Comparison of ENCODE assay signal across 25 mouse cellular contexts in the genomic region with DNA sequence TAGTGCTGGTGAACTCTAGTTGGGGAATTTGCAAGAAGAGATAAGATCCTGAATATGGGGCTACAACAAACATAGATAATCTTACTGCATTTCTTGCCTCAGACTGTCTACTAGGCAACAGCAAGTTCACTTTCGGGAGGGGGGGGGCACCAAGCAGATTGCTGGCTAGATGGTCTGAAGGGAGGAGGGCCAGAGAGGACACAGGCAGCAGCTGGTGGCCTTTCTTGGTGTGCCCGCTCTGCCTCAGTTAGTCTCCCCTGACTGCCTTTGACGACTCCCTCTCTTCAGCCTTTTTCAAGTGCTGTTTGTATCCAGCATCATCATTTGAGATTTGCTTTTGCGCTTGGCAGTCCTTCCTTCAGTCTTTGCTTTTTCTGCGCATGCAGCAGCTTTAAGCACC.
DNase-seq lines count a peak whose midpoint lies in the region; ATAC-seq and TF ChIP-seq lines count a peak whose summit lies in the region.
"Had no signal": no experiment of that assay in that cellular context is flagged by ENCODE, and none has a peak within 500 bp of the region (broad histone marks: within the 10 kb centered on the region; RNA-seq: fewer than 3 reads in every experiment).

No protein-coding gene starts in this region.

- no peaks in the 10 kb centered on the region for H3K9me3 ChIP-seq in kidney, embryonic 15.5 days (replicated peaks)
- 0 out of 2 replicates have a peak, but pooled peaks cover 2% of the 10 kb centered on the region for H3K9me3 ChIP-seq in embryonic facial prominence, embryonic 10.5 days
- H3K9me3 ChIP-seq in neural tube, embryonic 14.5 days (ENCODE audit: control insufficient read depth, low read length) = no peaks in the 10 kb centered on the region
- H3K9me3 ChIP-seq: heart, embryonic 12.5 days; limb, embryonic 15.5 days had no signal

- DNase-seq in kidney, adult 11 months = no peak
- DNase-seq in brain, embryonic 14.5 days (ENCODE audit: low read depth) = peak; percentile 52
- no peak for DNase-seq in embryonic facial prominence, embryonic 10.5 days (ENCODE audit: low spot score)
- no peak for DNase-seq in adrenal gland, adult 2 months
- no peak for DNase-seq in B cell, adult 2 months
- DNase-seq: adrenal gland, postnatal 10 days; cerebellum, adult 2 months; cerebellum, postnatal 25 days; embryo, embryonic 11 days; gastrocnemius, postnatal 14 days; heart, adult 18-20 months; heart, postnatal 10 days; kidney, adult 8-10 months; layer of hippocampus, adult 9-11 months; left cerebral cortex, postnatal 4 days; thymus, postnatal 14 days had no signal

- no peaks in the 10 kb centered on the region for H3K36me3 ChIP-seq in kidney, embryonic 15.5 days
- no peaks in the 10 kb centered on the region for H3K36me3 ChIP-seq in embryonic facial prominence, embryonic 10.5 days (replicated peaks)
- no peaks in the 10 kb centered on the region for H3K36me3 ChIP-seq in neural tube, embryonic 14.5 days (ENCODE audit: control insufficient read depth, insufficient read depth, low read length)
- H3K36me3 ChIP-seq: heart, embryonic 12.5 days; limb, embryonic 15.5 days had no signal

- WGBS in kidney, embryonic 15.5 days = 50% methylated on average over 5 of the region's 5 CpGs
- WGBS in embryonic facial prominence, embryonic 10.5 days = 72% methylated on average over 5 of the region's 5 CpGs
- WGBS in neural tube, embryonic 14.5 days = 28% methylated on average over 5 of the region's 5 CpGs

- peaks cover 17% of the 10 kb centered on the region for H3K4me1 ChIP-seq in kidney, embryonic 15.5 days
- H3K4me1 ChIP-seq in embryonic facial prominence, embryonic 10.5 days = peaks cover 33% of the 10 kb centered on the region
- H3K4me1 ChIP-seq in neural tube, embryonic 14.5 days (ENCODE audit: control insufficient read depth, insufficient read depth, low read length) = peaks cover 9% of the 10 kb centered on the region
- H3K4me1 ChIP-seq: heart, embryonic 12.5 days had no signal

- no peak for TF ChIP-seq CTCF in brain, embryonic 14.5 days (IDR thresholded peaks at IDR 0.05; ENCODE audit: borderline replicate concordance, extremely low read depth, insufficient read depth, insufficient read length)

- no peak for TF ChIP-seq POLR2A in brain, embryonic 14.5 days (IDR thresholded peaks at IDR 0.05; ENCODE audit: borderline replicate concordance, extremely low read depth, insufficient read depth, insufficient read length, poor library complexity, severe bottlenecking)

- no peak overlapping the region for H3K4me2 ChIP-seq in kidney, embryonic 15.5 days
- no peak overlapping the region for H3K4me2 ChIP-seq in neural tube, embryonic 14.5 days (ENCODE audit: low read depth, low read length)
- H3K4me2 ChIP-seq: heart, embryonic 12.5 days; hindbrain, embryonic 14.5 days; limb, embryonic 15.5 days; lung, embryonic 14.5 days had no signal

- no peak for ATAC-seq in kidney, embryonic 15.5 days (replicated peaks; ENCODE audit: low FRiP score)
- ATAC-seq in neural tube, embryonic 14.5 days (ENCODE audit: low read depth) = peak; percentile 28; the same call in 1 of the 2 replicates
- ATAC-seq: activated CD4-positive, CD25-positive, alpha-beta regulatory T cell, adult 4 months had no signal

- H3K27me3 ChIP-seq in kidney, embryonic 15.5 days = no peaks in the 10 kb centered on the region
- peaks cover 14% of the 10 kb centered on the region; the same call in 1 of the 2 replicates for H3K27me3 ChIP-seq in embryonic facial prominence, embryonic 10.5 days (replicated peaks; ENCODE audit: low read depth, poor library complexity, severe bottlenecking)
- H3K27me3 ChIP-seq in neural tube, embryonic 14.5 days (ENCODE audit: control insufficient read depth, insufficient read depth, low read length) = no peaks in the 10 kb centered on the region
- H3K27me3 ChIP-seq: heart, embryonic 12.5 days; limb, embryonic 15.5 days had no signal

- H3K4me3 ChIP-seq in kidney, embryonic 15.5 days (replicated peaks) = no peak overlapping the region
- no peak overlapping the region for H3K4me3 ChIP-seq in embryonic facial prominence, embryonic 10.5 days
- H3K4me3 ChIP-seq in neural tube, embryonic 14.5 days (ENCODE audit: low read depth, low read length) = no peak overlapping the region
- H3K4me3 ChIP-seq: heart, embryonic 12.5 days; limb, embryonic 15.5 days; myocyte had no signal

- H3K27ac ChIP-seq in kidney, embryonic 15.5 days = peak overlapping the region; percentile 32; the same call in 1 of the 2 replicates
- H3K27ac ChIP-seq in embryonic facial prominence, embryonic 10.5 days (replicated peaks) = peak overlapping the region; percentile 65
- peak overlapping the region; percentile 55; the same call in 1 of the 2 replicates for H3K27ac ChIP-seq in neural tube, embryonic 14.5 days (ENCODE audit: low read depth, low read length)
- H3K27ac ChIP-seq: hindbrain, embryonic 14.5 days; limb, embryonic 15.5 days; liver, embryonic 14.5 days had no signal

- no peak overlapping the region for H3K9ac ChIP-seq in kidney, embryonic 15.5 days
- H3K9ac ChIP-seq in neural tube, embryonic 14.5 days (replicated peaks; ENCODE audit: low read depth, low read length) = no peak overlapping the region
- H3K9ac ChIP-seq: heart, embryonic 12.5 days; hindbrain, embryonic 14.5 days; limb, embryonic 15.5 days; liver, embryonic 14.5 days; lung, embryonic 14.5 days had no signal
